Mouse (Mus musculus): ENCODE measurements around the gene Tspo.

DNA sequence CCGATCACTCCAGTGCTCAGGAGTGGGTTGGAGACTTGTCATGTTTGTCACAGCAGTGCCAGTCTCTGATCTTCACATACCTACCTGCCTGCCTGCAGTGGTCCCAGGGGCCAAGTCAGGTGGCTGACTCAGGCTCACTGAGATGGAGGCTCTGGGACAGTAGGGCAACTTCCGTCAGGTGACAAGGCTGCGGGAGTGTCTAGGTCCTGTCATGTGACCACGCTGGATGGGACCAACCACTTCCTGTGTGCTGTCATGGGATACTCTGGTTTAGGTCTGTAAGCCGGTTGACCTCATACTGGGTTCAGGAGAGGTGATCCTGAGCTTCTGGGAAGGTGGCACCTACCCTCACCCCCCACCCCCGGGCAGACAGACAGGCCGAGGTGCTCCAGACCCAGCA lies 17.4 kb upstream of the Tspo start:
- TF ChIP-seq CTCF (conservative IDR thresholded peaks at IDR 0.05; ENCODE audit: insufficient read depth, insufficient read length, low read depth, low read length) (no peak), POLR2A (IDR thresholded peaks at IDR 0.05; ENCODE audit: low read depth, low read length) (no peak)

Data from kidney, adult 2 months (tissue).